Mouse (Mus musculus): ENCODE measurements around the gene 9430015G10Rik. TPM values are rescaled to one million over a fixed set of nuclear protein-coding genes. Genes with fewer than 3 reads are reported as not detected.

The 9430015G10Rik gene
- polyA plus RNA-seq (2016; fragmentation: Nextera tagmentation; extraction: Ambion mirVana): 68.9 and 69.0 TPM in 2 replicates

- H3K9me3 ChIP-seq: no peaks in the 10 kb centered on the region
- peaks cover under 1% of the 10 kb centered on the region; the same call in 1 of the 2 replicates for H3K36me3 ChIP-seq (replicated peaks)
- H3K9ac ChIP-seq: peak within 1 kb of the TSS; percentile 87
- peak within 1 kb of the TSS; percentile 92 for H3K27ac ChIP-seq
- under 1% methylated on average over 59 of the region's 60 CpGs for WGBS
- ATAC-seq (ENCODE audit: low FRiP score): peak; percentile 98
- H3K27me3 ChIP-seq: no peaks in the 10 kb centered on the region
- H3K4me1 ChIP-seq: peaks cover 11% of the 10 kb centered on the region
- H3K4me3 ChIP-seq (replicated peaks): peak within 1 kb of the TSS; percentile 73
- peak within 1 kb of the TSS; percentile 54 for H3K4me2 ChIP-seq
Measured at GRCm38 (mm10) chr4:156109570-156110331, at the start of gene 9430015G10Rik. Gene 9430015G10Rik, plus strand, starts transcription at chr4:156109982.

DNA sequence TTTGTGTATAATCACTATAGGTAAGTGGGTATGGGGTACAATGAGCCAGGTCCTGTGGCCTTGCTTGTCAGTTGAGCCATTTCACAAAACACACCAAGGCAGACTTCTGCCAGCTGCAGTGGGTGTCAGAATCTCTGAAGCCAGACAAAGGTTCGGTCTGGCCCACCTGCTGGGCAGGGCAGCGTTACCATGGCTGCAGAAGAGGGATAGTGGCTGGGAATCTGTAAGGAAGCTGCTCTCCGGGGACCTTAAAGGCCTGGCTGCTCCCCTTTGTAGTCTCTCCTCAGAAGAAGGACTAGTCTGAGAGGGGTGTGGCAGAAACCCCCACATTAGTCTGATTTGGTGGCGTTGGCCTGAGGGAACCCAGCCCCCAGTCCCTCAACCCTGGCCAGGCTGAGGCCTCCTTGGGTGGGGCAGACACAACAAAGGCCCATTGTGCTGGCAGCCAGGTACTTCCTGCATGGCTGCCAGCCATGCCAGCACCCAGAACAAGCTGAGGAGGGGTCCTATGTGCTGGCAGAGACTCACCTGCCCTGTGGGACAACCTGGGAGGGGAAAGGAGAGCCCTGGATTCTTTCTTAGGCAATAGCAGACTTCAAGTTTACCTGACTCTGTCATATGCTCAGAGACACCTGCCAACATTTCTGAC, 45.8 kb upstream of the 9430015G10Rik start:
- 1% methylated on average over 4 of the region's 4 CpGs for WGBS
- H3K27me3 ChIP-seq: peaks cover 3% of the 10 kb centered on the region; the same call in 1 of the 2 replicates
- H3K9ac ChIP-seq: no peak overlapping the region
- H3K4me3 ChIP-seq (replicated peaks): no peak overlapping the region
- ATAC-seq (ENCODE audit: low FRiP score): no peak
- no peaks in the 10 kb centered on the region for H3K36me3 ChIP-seq (replicated peaks)
- no peaks in the 10 kb centered on the region for H3K9me3 ChIP-seq
- H3K27ac ChIP-seq: 0 out of 2 replicates have a peak overlapping the region, but pooled peaks have one; percentile 10
- peaks cover 8% of the 10 kb centered on the region for H3K4me1 ChIP-seq
- H3K4me2 ChIP-seq: no peak overlapping the region

- peaks cover 8% of the 10 kb centered on the region for H3K4me1 ChIP-seq
- ATAC-seq (ENCODE audit: low FRiP score): no peak
- no peaks in the 10 kb centered on the region for H3K27me3 ChIP-seq
- no peak overlapping the region for H3K9ac ChIP-seq
- no peaks in the 10 kb centered on the region for H3K36me3 ChIP-seq (replicated peaks)
- no peak overlapping the region for H3K4me2 ChIP-seq
- no peak overlapping the region for H3K4me3 ChIP-seq (replicated peaks)
- 86% methylated on average over 9 of the region's 9 CpGs for WGBS
- H3K9me3 ChIP-seq: no peaks in the 10 kb centered on the region
- no peak overlapping the region for H3K27ac ChIP-seq
Measured at GRCm38 (mm10) chr4:156064510-156064897, 45.3 kb upstream of the 9430015G10Rik start.

DNA sequence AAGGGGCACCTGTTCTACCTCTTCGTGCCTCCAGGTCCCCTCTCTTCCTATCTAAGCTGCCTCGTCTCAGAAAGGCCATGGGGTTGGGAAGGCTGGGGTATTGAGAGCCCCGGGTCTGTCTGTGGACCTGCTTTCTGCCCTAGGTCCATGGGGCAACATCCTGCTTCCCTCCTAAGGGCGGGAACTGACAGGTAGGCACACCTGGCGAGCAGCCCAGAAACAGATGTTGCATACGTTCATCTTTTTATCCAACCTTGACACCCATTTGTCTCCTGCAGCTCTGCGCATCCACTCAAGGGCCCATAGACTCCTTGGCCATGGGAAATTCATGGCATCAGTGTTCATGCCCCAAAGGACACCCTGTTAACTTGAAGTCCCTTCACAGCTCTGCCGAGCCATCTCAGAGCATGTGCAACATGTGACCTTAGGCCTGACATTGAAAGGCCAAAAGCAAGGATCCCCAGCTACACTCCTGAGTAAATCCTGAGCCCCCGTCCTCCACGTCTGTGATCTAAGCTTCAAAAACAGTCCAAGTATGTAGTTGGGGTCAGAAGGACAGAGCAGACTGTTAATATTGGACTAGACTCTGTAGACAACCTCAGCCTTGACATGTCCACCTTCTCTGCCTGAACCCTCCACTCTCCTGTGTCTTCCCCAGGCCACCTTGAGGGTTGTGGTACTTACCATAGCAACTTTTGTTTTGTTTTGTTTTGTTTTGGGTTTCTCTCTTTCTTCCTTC, 44.5 kb upstream of the 9430015G10Rik start:
- Histone ChIP-seq H3K9ac (no peak overlapping the region), H3K4me3 (replicated peaks) (no peak overlapping the region), H3K9me3 (no peaks in the 10 kb centered on the region), H3K36me3 (replicated peaks) (no peaks in the 10 kb centered on the region), H3K4me1 (peaks cover 16% of the 10 kb centered on the region), H3K27me3 (no peaks in the 10 kb centered on the region), H3K4me2 (no peak overlapping the region), H3K27ac (no peak overlapping the region)
- 92% methylated on average over 10 of the region's 10 CpGs for WGBS
- no peak for ATAC-seq (ENCODE audit: low FRiP score)

DNA sequence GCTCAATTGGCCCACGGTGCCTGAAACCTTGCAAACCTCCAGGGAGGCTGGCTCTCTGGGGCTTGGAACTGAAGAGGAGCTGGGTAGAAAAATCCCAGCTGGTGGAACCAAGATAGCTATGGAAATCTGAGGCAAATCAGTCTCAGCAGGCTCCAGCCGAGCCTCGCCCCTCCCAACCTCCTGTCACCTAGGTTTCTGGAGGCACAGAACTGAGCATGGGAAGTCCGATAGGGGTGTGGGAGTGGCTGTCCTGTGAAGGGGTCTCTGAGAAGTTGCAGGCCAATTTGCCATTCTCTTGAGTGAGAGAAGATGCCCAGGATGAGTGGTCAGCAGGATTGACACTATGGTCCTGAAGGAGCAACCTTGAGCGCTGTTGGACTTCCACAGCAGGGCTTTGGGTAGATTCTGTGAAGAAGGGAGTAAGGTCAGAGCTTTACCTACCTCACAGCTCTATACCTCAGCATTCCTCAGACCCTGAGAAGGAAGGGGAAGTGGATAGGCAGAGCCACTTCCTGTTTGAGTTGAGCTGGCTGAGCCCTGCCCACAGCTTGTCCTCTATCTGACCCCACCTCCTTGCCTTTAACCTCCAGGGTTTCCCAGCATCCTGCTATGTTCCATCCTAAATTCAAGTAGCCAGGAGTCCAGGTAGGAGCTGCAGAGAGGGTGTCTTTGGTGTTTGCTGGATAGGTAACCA, 42.4 kb upstream of the 9430015G10Rik start:
- no peaks in the 10 kb centered on the region for H3K27me3 ChIP-seq
- H3K4me3 ChIP-seq (replicated peaks): no peak overlapping the region
- no peak overlapping the region for H3K27ac ChIP-seq
- peaks cover 22% of the 10 kb centered on the region for H3K4me1 ChIP-seq
- no peak overlapping the region for H3K9ac ChIP-seq
- WGBS: 73% methylated on average over 5 of the region's 5 CpGs
- no peak for ATAC-seq (ENCODE audit: low FRiP score)
- H3K4me2 ChIP-seq: no peak overlapping the region
- H3K9me3 ChIP-seq: no peaks in the 10 kb centered on the region
- no peaks in the 10 kb centered on the region for H3K36me3 ChIP-seq (replicated peaks)

- WGBS: 88% methylated on average over 8 of the region's 8 CpGs
- H3K9ac ChIP-seq: no peak overlapping the region
- peaks cover 14% of the 10 kb centered on the region for H3K4me1 ChIP-seq
- no peaks in the 10 kb centered on the region for H3K27me3 ChIP-seq
- H3K9me3 ChIP-seq: no peaks in the 10 kb centered on the region
- H3K4me2 ChIP-seq: no peak overlapping the region
- no peaks in the 10 kb centered on the region for H3K36me3 ChIP-seq (replicated peaks)
- no peak overlapping the region for H3K4me3 ChIP-seq (replicated peaks)
- peak overlapping the region; percentile 51; the same call in 1 of the 2 replicates for H3K27ac ChIP-seq
- no peak for ATAC-seq (ENCODE audit: low FRiP score)
Measured at GRCm38 (mm10) chr4:156069701-156070100, 40.1 kb upstream of the 9430015G10Rik start.

DNA sequence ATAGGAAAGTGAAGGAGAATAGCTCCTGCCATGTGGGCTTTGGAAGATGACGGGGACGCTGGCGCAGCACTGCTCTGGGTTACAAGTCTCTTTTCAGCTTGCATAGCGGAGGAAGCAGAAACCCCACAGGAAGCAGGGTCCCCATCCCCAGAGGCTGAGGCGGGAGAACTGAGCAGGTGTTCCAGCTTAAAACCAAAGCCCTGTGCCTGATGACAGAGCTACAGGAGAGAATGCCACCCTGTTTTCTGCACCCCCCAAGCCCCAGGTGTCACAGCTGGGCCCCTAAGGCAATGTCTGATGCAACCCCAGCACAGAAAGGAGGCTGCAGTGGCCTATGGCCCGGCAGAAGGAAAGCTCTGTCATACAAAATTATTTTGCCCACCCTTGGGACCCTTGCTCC, 39.5 kb upstream of the 9430015G10Rik start:
- Histone ChIP-seq H3K9ac (no peak overlapping the region), H3K4me3 (replicated peaks) (no peak overlapping the region), H3K4me2 (no peak overlapping the region), H3K27ac (peak overlapping the region; percentile 51), H3K4me1 (peaks cover 14% of the 10 kb centered on the region), H3K9me3 (no peaks in the 10 kb centered on the region), H3K27me3 (no peaks in the 10 kb centered on the region), H3K36me3 (replicated peaks) (no peaks in the 10 kb centered on the region)
- peak; percentile 20; the same call in 1 of the 2 replicates for ATAC-seq (ENCODE audit: low FRiP score)
- 35% methylated on average over 6 of the region's 6 CpGs for WGBS

DNA sequence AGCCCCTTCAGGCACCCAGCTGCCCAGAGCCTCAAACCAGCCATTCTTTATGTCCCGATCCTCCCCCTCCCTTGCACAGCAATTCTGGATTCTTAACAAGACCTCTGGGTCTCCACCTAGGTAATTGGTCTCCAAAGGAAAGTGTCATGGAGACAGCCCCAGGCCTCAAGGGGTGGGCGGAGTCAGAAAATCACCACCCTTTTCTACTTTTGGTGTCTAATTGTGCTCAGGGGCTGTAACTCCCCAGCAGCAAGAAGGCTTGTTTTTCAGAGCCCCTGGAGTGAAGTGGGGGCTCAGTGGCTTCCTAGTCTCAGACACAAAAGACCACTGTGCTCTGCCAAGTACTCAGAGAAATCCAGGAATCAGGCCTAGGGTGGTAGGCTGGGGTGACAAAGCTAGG, 39.1 kb upstream of the 9430015G10Rik start:
- Histone ChIP-seq H3K9ac (no peak overlapping the region), H3K4me2 (no peak overlapping the region), H3K27me3 (peaks cover under 1% of the 10 kb centered on the region), H3K4me1 (peaks cover 14% of the 10 kb centered on the region), H3K36me3 (replicated peaks) (no peaks in the 10 kb centered on the region), H3K4me3 (replicated peaks) (no peak overlapping the region), H3K27ac (peak overlapping the region; percentile 51), H3K9me3 (no peaks in the 10 kb centered on the region)
- peak; percentile 46; the same call in 1 of the 2 replicates for ATAC-seq (ENCODE audit: low FRiP score)
- 32% methylated on average over 2 of the region's 2 CpGs for WGBS

DNA sequence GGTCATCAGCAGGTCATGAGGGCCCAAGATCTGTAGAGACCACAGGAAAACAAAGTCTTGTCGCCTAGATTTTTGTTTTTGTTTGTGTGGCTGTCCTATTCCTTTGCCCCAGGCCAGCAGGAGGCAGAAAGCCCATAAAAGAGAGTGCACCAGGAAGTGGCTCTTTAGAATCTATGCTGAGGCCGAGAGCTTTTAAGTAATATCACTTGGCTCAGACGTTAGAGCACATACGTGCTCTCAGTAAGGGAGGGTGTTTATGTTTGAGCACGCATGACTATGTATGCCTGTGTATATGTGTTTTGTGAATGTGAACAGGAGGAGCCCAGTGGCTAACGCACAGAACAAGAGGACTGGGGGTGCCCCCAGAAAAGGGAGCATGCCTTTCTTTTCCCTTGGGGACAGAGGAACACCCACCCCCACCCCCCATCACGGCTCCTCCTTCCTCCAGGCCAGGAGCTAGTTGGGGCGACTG, 32.8 kb upstream of the 9430015G10Rik start:
- no peaks in the 10 kb centered on the region for H3K9me3 ChIP-seq
- H3K27ac ChIP-seq: no peak overlapping the region
- H3K36me3 ChIP-seq (replicated peaks): no peaks in the 10 kb centered on the region
- H3K4me3 ChIP-seq (replicated peaks): no peak overlapping the region
- H3K9ac ChIP-seq: 0 out of 2 replicates have a peak overlapping the region, but pooled peaks have one; percentile 53
- peaks cover 38% of the 10 kb centered on the region for H3K27me3 ChIP-seq
- no peak for ATAC-seq (ENCODE audit: low FRiP score)
- H3K4me2 ChIP-seq: peak overlapping the region; percentile 74; the same call in 1 of the 2 replicates
- H3K4me1 ChIP-seq: peaks cover 13% of the 10 kb centered on the region
- 9% methylated on average over 8 of the region's 8 CpGs for WGBS

DNA sequence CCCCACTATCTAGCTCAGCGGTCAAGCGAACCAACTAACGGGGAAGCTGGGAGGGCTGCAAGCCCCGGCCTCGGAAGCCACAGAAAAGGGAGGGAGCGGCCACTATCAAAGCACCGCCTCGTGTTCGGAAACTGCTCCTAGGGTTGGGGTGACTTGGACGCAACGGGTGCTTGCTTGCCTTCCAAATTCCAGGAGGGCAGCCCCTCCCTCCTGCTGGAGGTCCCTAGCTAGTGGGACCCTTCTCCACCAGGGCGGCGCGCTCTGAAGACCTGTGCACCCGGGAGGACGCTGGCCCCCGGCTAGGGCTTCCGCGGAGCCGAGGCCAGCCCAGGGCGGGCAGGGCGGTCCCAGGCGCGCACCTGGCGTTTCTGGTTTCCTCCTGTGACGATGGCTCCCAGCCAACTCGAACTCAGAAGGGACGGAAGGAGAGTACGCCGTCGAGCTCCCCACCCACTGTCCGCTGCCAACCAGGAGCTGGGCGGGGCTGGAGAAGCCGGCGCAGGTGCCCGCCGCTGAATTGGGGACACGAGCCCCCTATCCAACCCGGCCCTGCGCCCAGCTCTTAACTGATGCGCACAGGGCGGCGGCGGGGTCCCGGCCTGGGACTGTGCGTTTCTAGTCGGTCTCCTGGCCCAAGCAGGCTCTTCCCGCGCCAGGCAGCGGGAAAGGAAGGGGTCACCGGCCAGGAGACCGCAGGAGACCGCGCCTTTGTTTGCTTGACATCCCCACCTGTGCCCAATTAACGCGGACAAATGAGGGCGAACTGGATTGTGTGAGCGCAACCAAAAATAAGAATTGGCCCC, 32.1 kb upstream of the 9430015G10Rik start:
- H3K4me2 ChIP-seq: peak overlapping the region; percentile 74
- no peaks in the 10 kb centered on the region for H3K9me3 ChIP-seq
- H3K27me3 ChIP-seq: peaks cover 38% of the 10 kb centered on the region
- no peaks in the 10 kb centered on the region for H3K36me3 ChIP-seq (replicated peaks)
- H3K9ac ChIP-seq: peak overlapping the region; percentile 53
- under 1% methylated on average over 58 of the region's 58 CpGs for WGBS
- ATAC-seq (ENCODE audit: low FRiP score): no peak; the same call in 1 of the 2 replicates
- peaks cover 13% of the 10 kb centered on the region for H3K4me1 ChIP-seq
- no peak overlapping the region for H3K27ac ChIP-seq
- H3K4me3 ChIP-seq (replicated peaks): peak overlapping the region; percentile 40

DNA sequence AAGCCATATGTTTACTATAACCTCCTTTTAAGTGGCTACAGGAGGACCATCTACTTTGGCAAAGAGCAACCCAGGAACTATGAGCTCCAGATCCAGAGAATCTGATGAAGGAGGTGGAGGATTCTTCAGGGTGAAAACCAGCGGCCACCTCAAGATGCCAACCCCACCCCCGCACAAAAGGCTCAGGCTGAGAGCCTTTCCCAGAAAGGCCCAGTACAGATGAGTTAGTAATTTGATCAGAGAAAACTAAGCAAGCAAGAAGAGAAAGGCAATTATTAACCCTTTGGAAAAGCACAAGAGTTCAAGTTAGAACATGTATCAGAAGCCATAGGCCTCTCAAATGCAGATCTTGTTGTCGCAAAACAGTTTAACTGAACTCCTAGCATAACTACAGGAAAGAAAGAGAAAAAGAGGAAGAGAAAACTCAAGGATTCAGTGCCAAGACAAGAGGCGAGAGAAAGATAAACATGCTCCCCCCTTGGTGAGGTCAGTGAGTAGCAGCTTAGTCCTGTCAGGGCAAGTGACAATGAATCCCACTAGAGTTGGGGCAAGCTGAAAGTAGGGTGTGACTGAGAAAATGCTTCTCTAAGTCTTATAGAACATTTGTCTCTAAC, 27.1 kb upstream of the 9430015G10Rik start:
- H3K27me3 ChIP-seq: peaks cover 17% of the 10 kb centered on the region
- H3K27ac ChIP-seq: no peak overlapping the region
- no peaks in the 10 kb centered on the region for H3K36me3 ChIP-seq (replicated peaks)
- no peak for ATAC-seq (ENCODE audit: low FRiP score)
- no peak overlapping the region for H3K9ac ChIP-seq
- H3K9me3 ChIP-seq: no peaks in the 10 kb centered on the region
- no peak overlapping the region for H3K4me2 ChIP-seq
- 68% methylated on average over 4 of the region's 4 CpGs for WGBS
- H3K4me3 ChIP-seq (replicated peaks): no peak overlapping the region
- peaks cover 6% of the 10 kb centered on the region for H3K4me1 ChIP-seq
